Mouse (Mus musculus): ENCODE measurements around the gene Otulin.

Otulin gene

DNA sequence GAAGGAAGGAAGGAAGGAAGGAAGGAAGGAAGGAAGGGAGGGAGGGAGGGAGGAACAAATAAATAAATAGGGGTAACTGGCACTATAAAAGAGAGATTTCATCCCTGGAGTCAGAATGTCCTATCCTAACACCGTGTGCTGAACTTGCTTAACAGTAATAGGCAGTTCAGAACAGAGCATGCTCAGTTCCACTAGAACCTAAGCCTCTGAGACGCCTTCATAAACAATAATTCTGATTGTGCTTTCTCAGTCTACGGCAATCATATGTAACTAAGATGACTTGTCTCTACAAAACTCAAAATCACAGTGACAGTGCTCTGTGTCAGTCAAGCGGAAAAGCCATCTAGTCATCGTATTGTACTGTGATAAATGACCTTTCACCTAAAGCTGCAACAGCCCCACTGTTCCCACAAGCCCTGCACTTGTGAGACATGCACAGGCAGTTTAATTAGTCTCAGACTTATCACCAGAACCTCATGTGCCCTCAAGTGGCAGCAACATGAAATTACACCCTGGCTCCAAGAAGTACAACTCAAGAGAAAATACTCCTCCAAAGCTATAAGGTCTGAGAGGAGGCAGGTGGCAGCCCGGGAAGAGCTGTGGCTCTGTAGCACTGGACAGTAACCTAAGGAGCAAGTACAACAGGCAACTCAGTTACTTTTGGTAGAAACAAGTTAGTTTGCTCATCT, 17.8 kb downstream of the Otulin start:
- DNase-seq = peak in 1 of 2 experiments; percentile 62

DNA sequence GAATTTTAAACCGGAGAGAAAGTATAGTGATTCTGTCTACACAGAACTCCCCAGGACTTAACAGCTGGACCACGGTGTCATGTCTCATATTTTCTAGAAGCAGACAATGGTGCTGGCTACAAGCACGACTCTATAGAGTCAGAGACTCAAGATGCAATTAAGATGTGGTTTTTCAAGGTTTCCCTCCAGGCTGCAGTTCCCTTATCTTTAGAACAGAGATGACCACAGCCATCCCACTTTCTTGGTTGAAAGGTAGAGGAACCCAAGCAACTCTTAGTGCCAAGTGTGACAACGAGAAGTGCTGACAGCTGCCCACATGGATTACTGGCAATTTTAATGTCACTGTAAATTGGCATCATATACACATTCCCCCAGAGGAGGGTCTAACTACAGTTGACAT, 20.9 kb downstream of the Otulin start:
- no peak for DNase-seq

GRCm38 (mm10) chr15:27605252-27605651, 25.2 kb downstream of the Otulin start:
- no peak for DNase-seq

GRCm38 (mm10) chr15:27604558-27604957, 25.9 kb downstream of the Otulin start:
- no peak for DNase-seq

GRCm38 (mm10) chr15:27600524-27600923, 30.0 kb downstream of the Otulin start:
- no peak for DNase-seq

DNA sequence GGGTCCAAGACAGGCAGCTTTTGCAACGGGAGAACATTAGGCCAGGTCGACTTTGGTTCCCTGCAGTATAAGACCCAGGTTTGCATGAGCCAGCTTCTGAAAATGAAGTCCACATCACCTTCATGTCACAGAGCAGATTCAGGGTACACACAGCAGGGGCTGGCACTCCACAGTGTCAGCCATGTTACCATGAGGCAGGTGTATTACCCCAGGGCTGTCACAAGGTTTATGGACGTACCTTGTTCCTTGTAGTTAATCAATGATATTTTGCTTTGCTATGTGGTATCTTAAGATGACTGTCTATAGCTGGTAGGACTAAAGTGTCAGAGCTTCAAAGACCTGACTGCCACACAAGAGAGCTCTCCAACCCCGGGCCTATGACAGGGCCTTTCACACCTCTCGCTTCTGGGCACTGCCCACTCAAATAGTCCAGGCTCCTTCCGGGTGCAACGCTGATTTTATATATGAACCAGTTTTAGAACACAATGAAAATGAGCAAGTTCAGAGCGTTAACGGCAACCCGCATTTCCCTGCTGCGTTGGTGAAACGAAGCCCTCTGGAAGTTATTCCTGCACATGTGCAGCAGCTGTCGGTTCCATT, 31.6 kb downstream of the Otulin start:
- DNase-seq = no peak

DNA sequence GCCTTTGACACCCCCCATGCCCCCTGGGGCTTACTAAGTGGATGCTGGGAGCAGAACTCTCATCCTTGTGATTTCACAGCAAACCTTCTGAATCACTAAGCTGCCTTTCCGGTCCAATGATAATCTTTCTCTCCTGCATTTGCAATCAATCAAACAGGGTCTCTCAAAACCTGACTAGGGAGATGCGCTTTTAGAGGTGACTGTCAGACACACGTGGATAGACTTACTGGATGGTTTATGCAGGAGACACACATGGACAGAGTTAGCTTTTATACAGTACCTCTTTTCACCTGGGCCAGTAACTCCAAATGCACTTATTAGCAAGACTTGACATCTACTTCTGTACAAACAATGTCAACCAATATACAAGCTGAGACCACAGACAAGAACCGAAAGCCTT, 33.0 kb downstream of the Otulin start:
- DNase-seq = no peak

GRCm38 (mm10) chr15:27596463-27597140, 33.9 kb downstream of the Otulin start:
- peak in 1 of 2 experiments; percentile 47 for DNase-seq

GRCm38 (mm10) chr15:27595560-27595959, 34.9 kb downstream of the Otulin start:
- no peak for DNase-seq

- no peak for DNase-seq
These were observed 35.5 kb downstream of the Otulin start for GRCm38 (mm10) chr15:27594973-27595372.

- DNase-seq = no peak
These were observed 36.8 kb downstream of the Otulin start for GRCm38 (mm10) chr15:27593717-27594116.

DNA sequence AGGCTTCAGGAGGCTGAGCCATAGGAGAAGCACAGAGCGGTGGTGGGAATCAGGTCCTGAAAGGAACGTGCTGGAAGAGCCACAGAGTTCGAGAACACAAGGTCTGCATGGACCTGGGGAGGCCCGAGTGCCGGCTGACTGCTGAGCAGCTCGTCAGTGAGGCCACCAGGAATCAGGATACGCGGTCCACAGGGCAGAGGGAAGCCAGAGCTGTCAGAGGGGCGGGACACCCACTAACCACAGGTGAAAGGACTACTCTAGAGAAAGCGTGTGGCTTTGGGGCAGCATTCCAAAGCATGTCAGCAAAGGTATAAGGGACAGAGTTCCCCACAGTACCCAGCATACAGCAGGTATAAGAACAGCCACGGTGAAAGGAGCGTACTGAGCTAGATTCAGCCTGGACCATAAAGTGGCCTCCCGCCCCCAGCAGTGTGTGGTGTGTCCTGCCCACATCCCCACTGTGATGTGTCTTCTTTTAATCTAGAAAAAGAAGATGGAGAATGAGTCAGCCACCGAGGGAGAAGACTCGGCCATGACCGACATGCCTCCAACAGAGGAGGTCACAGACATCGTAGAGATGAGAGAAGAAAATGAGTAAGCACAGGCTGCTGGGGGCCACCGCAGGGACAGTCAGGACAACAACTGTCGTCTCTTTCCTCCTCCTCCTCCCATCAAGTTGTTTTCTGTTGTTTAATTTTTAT, 37.7 kb downstream of the Otulin start:
- no peak for DNase-seq

DNA sequence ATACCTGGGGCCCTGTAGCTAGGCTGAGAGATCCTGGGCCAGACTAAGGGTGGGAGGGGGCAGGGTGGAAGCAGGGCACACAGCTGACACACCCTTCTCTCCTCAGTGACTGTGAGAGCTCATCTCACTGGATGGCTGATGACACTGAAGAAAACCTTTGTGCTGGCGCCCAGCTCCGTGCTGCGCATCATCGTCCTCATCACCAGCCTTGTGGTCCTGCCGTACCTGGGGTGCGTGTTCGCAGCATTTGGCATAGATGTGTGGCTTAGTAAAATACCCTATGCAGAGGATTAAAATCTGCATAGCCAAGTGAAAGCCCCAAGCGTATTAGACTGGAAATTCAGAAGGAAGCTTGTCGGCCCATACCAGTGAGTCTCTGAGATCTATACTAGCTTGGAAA, 39.7 kb downstream of the Otulin start:
- no peak for DNase-seq

GRCm38 (mm10) chr15:27588087-27588826, 42.2 kb downstream of the Otulin start:
- DNase-seq = no peak

GRCm38 (mm10) chr15:27586093-27586480, 44.4 kb downstream of the Otulin start:
- DNase-seq = no peak

DNA sequence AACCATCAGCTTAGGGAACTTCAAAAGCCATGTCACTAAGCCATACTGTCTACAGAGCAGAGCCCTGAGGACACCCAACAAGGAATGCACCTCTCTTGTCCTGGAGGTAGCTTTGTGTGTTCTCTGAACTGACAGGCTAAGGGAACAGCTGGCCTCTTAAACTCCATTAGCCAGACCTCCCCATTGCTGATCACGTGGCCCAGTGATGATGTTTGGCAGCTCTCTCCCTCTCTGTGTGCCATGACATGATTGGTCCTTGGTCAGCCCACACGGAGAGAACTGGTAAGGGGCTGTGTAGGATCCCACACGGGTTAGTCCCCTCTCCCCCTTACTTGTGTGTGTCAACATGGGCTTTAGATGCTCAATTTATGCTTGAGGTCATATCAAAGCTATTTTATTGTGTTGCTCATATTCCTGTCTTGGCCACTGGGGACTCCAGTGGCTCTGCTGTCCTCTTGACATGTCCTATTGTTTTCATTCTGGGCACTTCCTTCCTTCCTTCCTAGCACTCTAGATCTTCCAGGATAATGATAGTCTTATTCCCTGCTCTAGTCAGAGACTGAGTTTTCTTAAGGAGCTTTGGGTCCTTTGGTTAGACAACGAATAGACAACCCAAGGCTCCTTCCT, 44.9 kb downstream of the Otulin start:
- no peak for DNase-seq

- no peak for DNase-seq
These were observed 46.9 kb downstream of the Otulin start for GRCm38 (mm10) chr15:27583620-27584019.

DNA sequence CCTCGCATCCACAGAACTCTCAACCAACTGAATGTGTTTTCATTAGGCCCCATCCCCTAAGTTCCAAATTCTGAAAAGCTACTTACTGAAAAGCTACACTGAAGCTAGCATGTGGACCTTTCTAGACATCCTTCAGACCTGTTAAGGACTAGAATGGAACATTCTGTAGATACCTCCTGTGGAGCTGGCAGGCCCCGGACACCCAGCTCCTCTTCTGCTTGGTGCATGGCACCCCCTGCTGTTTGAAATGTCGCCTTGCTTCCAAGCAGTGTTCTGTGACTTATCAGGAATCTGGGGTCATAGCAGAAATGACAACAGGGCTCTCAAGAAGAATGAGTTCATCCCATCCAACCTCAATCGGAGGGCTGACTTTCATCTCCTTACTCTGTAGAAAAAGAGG, 47.5 kb downstream of the Otulin start:
- DNase-seq = no peak

DNA sequence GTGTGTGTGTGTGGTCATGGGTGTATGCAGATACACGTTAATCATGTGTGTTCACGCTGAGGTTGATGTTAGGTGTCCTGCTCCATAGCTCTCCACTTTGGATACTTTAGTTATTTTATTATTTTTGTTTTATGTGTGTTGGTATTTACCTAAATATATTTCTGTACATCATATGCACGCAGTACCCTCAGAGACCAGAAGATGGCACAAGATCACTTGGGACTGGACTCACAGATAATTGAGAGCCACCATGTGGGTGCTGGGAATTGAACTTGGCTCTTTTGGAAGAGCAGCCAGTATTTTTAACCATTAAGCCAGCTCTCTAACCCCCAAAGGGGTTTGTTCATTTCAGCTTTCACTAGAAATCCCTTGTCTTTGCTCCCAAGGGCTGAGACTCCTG, 48.1 kb downstream of the Otulin start:
- no peak for DNase-seq

GRCm38 (mm10) chr15:27581640-27582039, 48.9 kb downstream of the Otulin start:
- no peak for DNase-seq

DNA sequence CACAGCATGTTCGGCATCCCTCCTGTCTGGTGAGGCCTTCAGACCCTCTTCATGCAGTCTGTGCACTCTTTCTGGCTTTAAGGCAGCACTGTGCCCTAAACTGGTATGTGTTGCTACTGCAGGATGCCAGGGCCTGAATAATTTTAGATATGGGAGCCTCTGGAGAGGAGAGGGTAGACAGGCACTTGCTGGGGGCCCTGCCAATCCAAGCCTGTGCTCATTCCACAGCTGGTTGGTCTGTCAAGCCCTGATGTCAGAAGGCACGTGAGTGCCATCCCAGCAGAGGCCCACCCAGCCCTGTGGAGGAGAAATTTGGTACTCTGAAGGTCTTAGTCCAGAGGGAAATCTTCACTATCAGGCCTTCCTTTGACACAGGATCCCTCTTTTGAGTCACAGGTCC, 49.7 kb downstream of the Otulin start:
- no peak for DNase-seq

- no peak for DNase-seq
These were observed 50.6 kb downstream of the Otulin start for GRCm38 (mm10) chr15:27579853-27580252.

Measured in spleen, adult 18-20 months (tissue).